Mouse (Mus musculus): ENCODE data around the gene Smyd4. TPM values are rescaled to one million over a fixed set of nuclear protein-coding genes. Genes with fewer than 3 reads are reported as not detected.
"Not testable (repeated sequence)": the region's sequence is repeated elsewhere in the genome, so short reads cannot be mapped to it uniquely, and the experiment has no call there.

The Smyd4 gene
- polyA plus RNA-seq, 1 experiment from 2014 or later: 14.6 TPM

GRCm38 (mm10) chr11:75351225-75351624 lies 3.0 kb downstream of the Smyd4 start:
- Histone ChIP-seq H3K4me3 (no peak overlapping the region), H3K9me3 (no peaks in the 10 kb centered on the region), H3K27ac (no peak overlapping the region), H3K27me3 (ENCODE audit: insufficient read depth, poor library complexity, severe bottlenecking) (no peaks in the 10 kb centered on the region), H3K36me3 (peaks cover 17% of the 10 kb centered on the region; the same call in 1 of the 2 replicates), H3K4me1 (replicated peaks) (peaks cover 26% of the 10 kb centered on the region)
- no peak for DNase-seq (ENCODE audit: low spot score)

- H3K27me3 ChIP-seq (ENCODE audit: insufficient read depth, poor library complexity, severe bottlenecking): no peaks in the 10 kb centered on the region
- no peak overlapping the region for H3K27ac ChIP-seq
- whole genome bisulfite sequencing: 93% methylated on average over 1 of the region's 1 CpGs
- H3K9me3 ChIP-seq: no peaks in the 10 kb centered on the region
- H3K36me3 ChIP-seq: peaks cover 21% of the 10 kb centered on the region; the same call in 1 of the 2 replicates
- H3K4me3 ChIP-seq: no peak overlapping the region
- H3K4me1 ChIP-seq (replicated peaks): no peaks in the 10 kb centered on the region
- DNase-seq (ENCODE audit: low spot score): no peak
Observed at GRCm38 (mm10) chr11:75355475-75355874, 7.2 kb downstream of the Smyd4 start.

GRCm38 (mm10) chr11:75377125-75377524 lies 28.9 kb downstream of the Smyd4 start:
- no peak for DNase-seq (ENCODE audit: low spot score)
- Histone ChIP-seq H3K4me3 (no peak overlapping the region), H3K27ac (no peak overlapping the region), H3K9me3 (no peaks in the 10 kb centered on the region), H3K36me3 (no peaks in the 10 kb centered on the region), H3K27me3 (ENCODE audit: insufficient read depth, poor library complexity, severe bottlenecking) (no peaks in the 10 kb centered on the region), H3K4me1 (replicated peaks) (no peaks in the 10 kb centered on the region)
- 84% methylated on average over 1 of the region's 1 CpGs for WGBS

- not testable (repeated sequence) for H3K27ac ChIP-seq; H3K9me3 ChIP-seq; DNase-seq (ENCODE audit: low spot score); H3K4me1 ChIP-seq (replicated peaks); H3K36me3 ChIP-seq; H3K27me3 ChIP-seq (ENCODE audit: insufficient read depth, poor library complexity, severe bottlenecking); H3K4me3 ChIP-seq
- WGBS: 91% methylated on average over 2 of the region's 2 CpGs
Observed at GRCm38 (mm10) chr11:75378786-75379185, 30.6 kb downstream of the Smyd4 start.

- H3K9me3 ChIP-seq; H3K27me3 ChIP-seq (ENCODE audit: insufficient read depth, poor library complexity, severe bottlenecking); H3K4me1 ChIP-seq (replicated peaks); H3K27ac ChIP-seq; DNase-seq (ENCODE audit: low spot score); H3K4me3 ChIP-seq; H3K36me3 ChIP-seq: not testable (repeated sequence)
- 68% methylated on average over 3 of the region's 3 CpGs for WGBS
Observed at GRCm38 (mm10) chr11:75383529-75383928, 35.3 kb downstream of the Smyd4 start.

- Histone ChIP-seq H3K36me3 (peaks cover 4% of the 10 kb centered on the region; the same call in 1 of the 2 replicates), H3K27me3 (ENCODE audit: insufficient read depth, poor library complexity, severe bottlenecking) (no peaks in the 10 kb centered on the region), H3K4me1 (replicated peaks) (no peaks in the 10 kb centered on the region), H3K27ac (no peak overlapping the region), H3K4me3 (no peak overlapping the region), H3K9me3 (no peaks in the 10 kb centered on the region)
- 89% methylated on average over 1 of the region's 1 CpGs for WGBS
- DNase-seq (ENCODE audit: low spot score): no peak
Observed at GRCm38 (mm10) chr11:75395611-75396010, 47.4 kb downstream of the Smyd4 start.

- Histone ChIP-seq H3K36me3 (peaks cover 4% of the 10 kb centered on the region; the same call in 1 of the 2 replicates), H3K9me3 (no peaks in the 10 kb centered on the region), H3K4me3 (no peak overlapping the region), H3K27me3 (ENCODE audit: insufficient read depth, poor library complexity, severe bottlenecking) (no peaks in the 10 kb centered on the region), H3K4me1 (replicated peaks) (no peaks in the 10 kb centered on the region), H3K27ac (no peak overlapping the region)
- DNase-seq (ENCODE audit: low spot score): no peak
- WGBS: 90% methylated on average over 7 of the region's 7 CpGs
Observed at GRCm38 (mm10) chr11:75397452-75397851, 49.2 kb downstream of the Smyd4 start.

GRCm38 (mm10) chr11:75399411-75399841 lies 51.2 kb downstream of the Smyd4 start:
- peaks cover 4% of the 10 kb centered on the region; the same call in 1 of the 2 replicates for H3K36me3 ChIP-seq
- H3K4me3 ChIP-seq: no peak overlapping the region
- no peaks in the 10 kb centered on the region for H3K27me3 ChIP-seq (ENCODE audit: insufficient read depth, poor library complexity, severe bottlenecking)
- no peak for DNase-seq (ENCODE audit: low spot score)
- H3K4me1 ChIP-seq (replicated peaks): no peaks in the 10 kb centered on the region
- 90% methylated on average over 11 of the region's 11 CpGs for WGBS
- H3K27ac ChIP-seq: no peak overlapping the region
- H3K9me3 ChIP-seq: no peaks in the 10 kb centered on the region

GRCm38 (mm10) chr11:75400099-75400498 lies 51.9 kb downstream of the Smyd4 start:
- H3K27ac ChIP-seq: no peak overlapping the region
- no peak for DNase-seq (ENCODE audit: low spot score)
- peaks cover 4% of the 10 kb centered on the region; the same call in 1 of the 2 replicates for H3K36me3 ChIP-seq
- WGBS: 72% methylated on average over 9 of the region's 9 CpGs
- H3K4me3 ChIP-seq: no peak overlapping the region
- no peaks in the 10 kb centered on the region for H3K4me1 ChIP-seq (replicated peaks)
- no peaks in the 10 kb centered on the region for H3K9me3 ChIP-seq
- no peaks in the 10 kb centered on the region for H3K27me3 ChIP-seq (ENCODE audit: insufficient read depth, poor library complexity, severe bottlenecking)

- no peaks in the 10 kb centered on the region for H3K4me1 ChIP-seq (replicated peaks)
- 70% methylated on average over 5 of the region's 5 CpGs for WGBS
- no peaks in the 10 kb centered on the region for H3K27me3 ChIP-seq (ENCODE audit: insufficient read depth, poor library complexity, severe bottlenecking)
- H3K9me3 ChIP-seq: no peaks in the 10 kb centered on the region
- H3K36me3 ChIP-seq: peaks cover 10% of the 10 kb centered on the region
- no peak overlapping the region for H3K4me3 ChIP-seq
- H3K27ac ChIP-seq: no peak overlapping the region
- peak; percentile 31 for DNase-seq (ENCODE audit: low spot score)
Observed at GRCm38 (mm10) chr11:75402271-75402690, 54.0 kb downstream of the Smyd4 start.

GRCm38 (mm10) chr11:75403301-75404052 lies 55.2 kb downstream of the Smyd4 start:
- DNase-seq (ENCODE audit: low spot score): no peak
- Histone ChIP-seq H3K36me3 (peaks cover 10% of the 10 kb centered on the region), H3K9me3 (no peaks in the 10 kb centered on the region), H3K4me3 (no peak overlapping the region), H3K27me3 (ENCODE audit: insufficient read depth, poor library complexity, severe bottlenecking) (no peaks in the 10 kb centered on the region), H3K4me1 (replicated peaks) (no peaks in the 10 kb centered on the region), H3K27ac (no peak overlapping the region)
- WGBS: 82% methylated on average over 6 of the region's 6 CpGs

- DNase-seq (ENCODE audit: low spot score): no peak
- Histone ChIP-seq H3K36me3 (peaks cover 13% of the 10 kb centered on the region), H3K4me3 (no peak overlapping the region), H3K27ac (no peak overlapping the region), H3K9me3 (no peaks in the 10 kb centered on the region), H3K27me3 (ENCODE audit: insufficient read depth, poor library complexity, severe bottlenecking) (no peaks in the 10 kb centered on the region), H3K4me1 (replicated peaks) (no peaks in the 10 kb centered on the region)
- WGBS: 91% methylated on average over 6 of the region's 6 CpGs
Observed at GRCm38 (mm10) chr11:75404801-75405200, 56.6 kb downstream of the Smyd4 start.

- no peaks in the 10 kb centered on the region for H3K9me3 ChIP-seq
- H3K4me1 ChIP-seq (replicated peaks): no peaks in the 10 kb centered on the region
- peaks cover 19% of the 10 kb centered on the region for H3K36me3 ChIP-seq
- 71% methylated on average over 4 of the region's 4 CpGs for WGBS
- no peak for DNase-seq (ENCODE audit: low spot score)
- no peaks in the 10 kb centered on the region for H3K27me3 ChIP-seq (ENCODE audit: insufficient read depth, poor library complexity, severe bottlenecking)
- no peak overlapping the region for H3K27ac ChIP-seq
- H3K4me3 ChIP-seq: no peak overlapping the region
Observed at GRCm38 (mm10) chr11:75406104-75406503, 57.9 kb downstream of the Smyd4 start.
